Mouse (Mus musculus) urinary bladder, postnatal 25 days (tissue): ENCODE data around the gene Spin2f.
"Not testable (repeated sequence)": the region's sequence is repeated elsewhere in the genome, so short reads cannot be mapped to it uniquely, and the experiment has no call there.

Experiments
- DNase-seq: peaks from one replicate; pipeline ENCODE4 v3.0.0; 2022; ENCODE audit warnings: low spot score

Spin2f gene

DNA sequence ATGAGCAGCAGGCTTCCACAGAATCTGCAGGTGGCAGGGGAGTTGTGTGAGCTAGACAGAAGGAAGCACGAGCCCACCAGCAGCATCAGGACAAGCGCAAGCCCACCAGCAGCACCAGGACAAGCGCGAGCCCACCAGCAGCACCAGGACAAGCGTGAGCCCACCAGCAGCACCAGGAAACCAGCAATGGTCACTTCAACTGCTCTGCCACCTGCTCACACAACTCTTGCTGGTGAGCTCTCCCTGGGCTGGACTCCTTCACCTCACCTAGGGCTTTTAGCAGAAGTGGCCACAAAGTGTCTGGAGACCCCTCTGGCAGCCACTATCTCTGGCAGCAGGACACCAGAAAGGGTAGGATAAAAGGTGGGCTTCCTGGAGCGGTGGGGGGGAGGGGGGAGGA lies at the start of gene Spin2f:
Gene Spin2f (plus strand): TSS at position 301 of the 400 bp plus-strand sequence.
- DNase-seq = not testable (repeated sequence)

GRCm38 (mm10) chrX:31212136-31212535 lies 41.6 kb upstream of the Spin2f start:
- DNase-seq = not testable (repeated sequence)

DNA sequence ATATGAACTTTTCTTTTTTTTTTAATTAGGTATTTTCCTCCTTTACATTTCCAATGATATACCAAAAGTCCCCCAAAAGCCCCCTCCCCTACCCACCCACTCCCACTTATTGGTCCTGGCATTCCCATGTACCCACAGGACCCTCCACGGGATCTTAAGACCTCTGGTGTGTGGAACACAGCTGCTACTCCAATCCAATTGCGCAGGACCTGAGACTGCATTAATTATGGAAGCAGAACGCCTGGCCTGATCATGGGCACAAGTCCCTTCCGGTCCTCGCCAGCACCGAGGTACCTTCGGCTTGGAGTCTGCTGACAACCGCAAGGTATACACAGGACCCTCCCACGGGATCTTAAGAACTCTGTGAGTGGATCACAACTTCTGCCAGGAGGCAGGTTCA lies 30.2 kb upstream of the Spin2f start:
- DNase-seq = not testable (repeated sequence)

DNA sequence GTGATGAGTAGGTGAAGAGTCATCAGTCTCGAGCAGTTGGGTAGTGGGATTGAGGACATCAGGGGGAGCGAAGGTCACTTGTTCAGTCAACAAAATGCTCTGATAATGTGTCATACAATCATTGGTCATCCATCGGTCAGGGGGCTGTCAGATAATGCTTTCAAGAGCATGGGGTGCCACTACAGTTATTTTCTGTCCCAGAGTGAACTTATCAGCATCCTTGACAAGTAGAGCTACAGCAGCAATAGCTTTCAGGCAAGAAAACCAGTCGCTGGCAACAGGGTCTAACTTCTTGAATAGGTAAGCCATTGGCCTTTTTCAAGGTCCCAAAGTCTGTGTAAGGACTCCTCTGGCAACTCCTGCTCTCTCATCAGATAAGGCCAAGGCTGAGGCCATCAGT lies 18.6 kb upstream of the Spin2f start:
- DNase-seq = not testable (repeated sequence)

DNA sequence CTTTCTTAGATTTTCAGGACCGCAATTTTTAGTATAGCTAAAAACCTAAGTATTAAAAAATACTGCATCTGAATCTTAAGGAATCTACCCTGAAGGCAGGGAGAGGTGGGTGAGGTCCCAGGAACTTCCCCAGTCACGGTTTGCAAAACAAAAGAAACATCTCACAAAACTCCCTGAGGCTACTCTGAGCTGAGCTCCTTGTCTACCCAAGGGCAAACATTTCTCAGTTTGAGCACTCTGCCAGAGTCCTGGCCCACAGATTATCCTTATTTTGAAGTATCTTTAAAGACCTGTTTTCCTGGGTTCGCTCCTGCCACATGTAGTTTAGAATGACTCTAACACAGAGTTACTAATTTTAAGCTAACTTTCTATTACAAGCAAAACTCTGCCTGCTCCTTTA lies 11.9 kb upstream of the Spin2f start:
- not testable (repeated sequence) for DNase-seq
